Mouse (Mus musculus): ENCODE data around the gene Sfrp4.

The Sfrp4 gene

GRCm38 (mm10) chr13:19636131-19636530, 13.2 kb downstream of the Sfrp4 start:
- no peak for DNase-seq (ENCODE audit: low spot score in 2 of 2)

- DNase-seq (ENCODE audit: low spot score in 2 of 2) = no peak
These were observed 17.4 kb downstream of the Sfrp4 start for GRCm38 (mm10) chr13:19640203-19640851.

GRCm38 (mm10) chr13:19643519-19643918, 20.6 kb downstream of the Sfrp4 start:
- DNase-seq (ENCODE audit: low spot score in 2 of 2) = no peak

- no peak for DNase-seq (ENCODE audit: low spot score in 2 of 2)
These were observed 21.3 kb downstream of the Sfrp4 start for GRCm38 (mm10) chr13:19644225-19644624.

- DNase-seq (ENCODE audit: low spot score in 2 of 2) = no peak
These were observed 26.9 kb downstream of the Sfrp4 start for GRCm38 (mm10) chr13:19649824-19650223.

GRCm38 (mm10) chr13:19652405-19652804, 29.5 kb downstream of the Sfrp4 start:
- no peak for DNase-seq (ENCODE audit: low spot score in 2 of 2)

- no peak for DNase-seq (ENCODE audit: low spot score in 2 of 2)
These were observed 45.6 kb downstream of the Sfrp4 start for GRCm38 (mm10) chr13:19668355-19669140.

- DNase-seq (ENCODE audit: low spot score in 2 of 2) = no peak
These were observed 51.1 kb downstream of the Sfrp4 start for GRCm38 (mm10) chr13:19674025-19674424.

GRCm38 (mm10) chr13:19674601-19675000, 51.7 kb downstream of the Sfrp4 start:
- DNase-seq (ENCODE audit: low spot score in 2 of 2) = no peak
